Mouse (Mus musculus): ENCODE results near the gene Trip10.

DNA sequence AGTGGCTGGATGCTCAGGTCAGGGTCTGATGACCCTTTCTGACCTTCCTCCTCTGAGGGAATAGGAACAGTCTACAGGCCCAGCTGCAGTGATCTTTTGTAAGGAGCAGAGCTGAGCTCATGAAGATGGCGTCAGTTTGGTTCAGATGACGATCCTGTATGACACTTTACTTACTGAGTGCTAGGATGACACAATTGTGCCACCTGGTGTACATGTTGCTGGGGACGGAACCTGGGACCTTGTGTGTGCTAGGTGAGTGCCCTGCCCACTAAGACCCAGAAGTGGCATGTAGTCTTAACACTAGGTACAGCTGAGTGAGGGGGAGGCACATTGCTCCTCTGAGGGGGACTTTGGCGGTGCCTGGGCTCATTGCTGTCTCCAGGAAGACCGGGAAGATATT is 34.7 kb downstream of the Trip10 start:
- TF ChIP-seq CTCF (IDR thresholded peaks at IDR 0.05; ENCODE audit: extremely low read depth, insufficient read length, insufficient replicate concordance, low read depth, low read length) = no peak
- no peak for TF ChIP-seq POLR2A (IDR thresholded peaks at IDR 0.05; ENCODE audit: low read depth, low read length)

All from small intestine, adult 2 months (tissue).